Mouse (Mus musculus) stomach, embryonic 14.5 days (tissue): ENCODE results near the gene Itih2. TPM values are rescaled to one million over a fixed set of nuclear protein-coding genes. Genes with fewer than 3 reads are reported as not detected.

ENCODE experiments used
- ATAC-seq: fragments of 200-750 bp; cut with Nextera tagmentation; 2 replicates; pipeline ENCODE4 v1.8.0; 2017; ENCODE audit warnings: low read depth, moderate TSS enrichment; ENCODE audit not compliant: insufficient number of reproducible peaks, insufficient read depth, low FRiP score
- H3K27ac ChIP-seq: fragments of 300-500 bp; sonication (generic); 2 replicates; pipeline ENCODE4 v1.5.1; 2014; ENCODE audit warnings: mild to moderate bottlenecking, low read length, moderate library complexity, mixed read lengths
- H3K27me3 ChIP-seq: fragments of 300-500 bp; sonication (generic); 2 replicates; pipeline ENCODE4 v1.6.1; 2014; ENCODE audit warnings: low read length, control low read depth, mixed read lengths; ENCODE audit not compliant: control insufficient read depth, insufficient read depth
- H3K36me3 ChIP-seq: fragments of 300-500 bp; sonication (generic); 2 replicates; pipeline ENCODE4 v1.6.1; 2014; ENCODE audit warnings: mild to moderate bottlenecking, control low read depth, low read length, moderate library complexity, mixed read lengths; ENCODE audit not compliant: control insufficient read depth, insufficient read depth
- H3K4me1 ChIP-seq: fragments of 300-500 bp; sonication (generic); 2 replicates; pipeline ENCODE4 v1.6.1; 2014; ENCODE audit warnings: low read length, control low read depth, mixed read lengths; ENCODE audit not compliant: control insufficient read depth, insufficient read depth
- H3K4me2 ChIP-seq: fragments of 300-500 bp; sonication (generic); replicated peaks from 2 replicates; pipeline ENCODE4 v1.6.1; 2014; ENCODE audit warnings: low read depth, low read length, control low read depth
- H3K4me3 ChIP-seq: fragments of 300-500 bp; sonication (generic); 2 replicates; pipeline ENCODE4 v1.5.1; 2014; ENCODE audit warnings: low read depth, low read length, control low read depth
- H3K9ac ChIP-seq: fragments of 300-500 bp; sonication (generic); replicated peaks from 2 replicates; pipeline ENCODE4 v1.6.1; 2014; ENCODE audit warnings: low read depth, mild to moderate bottlenecking, control low read depth, low read length, moderate library complexity, mixed read lengths
- H3K9me3 ChIP-seq: fragments of 300-500 bp; sonication (generic); 2 replicates; pipeline ENCODE4 v1.6.1; 2016; ENCODE audit warnings: low read depth, low read length, control low read depth; ENCODE audit not compliant: control insufficient read depth
- WGBS: fragments of 180-500 bp; shearing (Covaris S2); extraction: QIAGEN DNeasy Blood & Tissue Kit; methylation state at CpG from one replicate; pipeline ENCODE4 v1.1.7; 2014; 5-methylcytosine and 5-hydroxymethylcytosine counted together
- polyA plus RNA-seq: library from polyadenylated mRNA; unstranded; fragments of >200 nt; fragmentation: Nextera tagmentation; extraction: Ambion mirVana; gene quantifications from 2 replicates; pipeline ENCODE4 v1.2.1, GENCODE M21; 2014

The Itih2 gene
- polyA plus RNA-seq, 1 experiment from 2014 or later: 7.7 TPM

- Histone ChIP-seq H3K36me3 (no peaks in the 10 kb centered on the region), H3K4me2 (no peak overlapping the region), H3K9me3 (no peaks in the 10 kb centered on the region), H3K9ac (no peak overlapping the region), H3K4me1 (peaks cover 4% of the 10 kb centered on the region; the same call in 1 of the 2 replicates), H3K27ac (no peak overlapping the region), H3K27me3 (no peaks in the 10 kb centered on the region), H3K4me3 (no peak overlapping the region)
- WGBS: 83% methylated on average over 5 of the region's 5 CpGs
- ATAC-seq: no peak
Measured at GRCm38 (mm10) chr2:10152590-10152989, 21.4 kb upstream of the Itih2 start.

- Histone ChIP-seq H3K9ac (no peak overlapping the region), H3K4me1 (no peaks in the 10 kb centered on the region), H3K36me3 (no peaks in the 10 kb centered on the region), H3K4me2 (no peak overlapping the region), H3K27ac (no peak overlapping the region), H3K27me3 (no peaks in the 10 kb centered on the region), H3K4me3 (no peak overlapping the region), H3K9me3 (no peaks in the 10 kb centered on the region)
- ATAC-seq: no peak
- 75% methylated on average over 8 of the region's 8 CpGs for WGBS
Measured at GRCm38 (mm10) chr2:10147176-10147575, 16.0 kb upstream of the Itih2 start.

- no peak for ATAC-seq
- H3K4me1 ChIP-seq: no peaks in the 10 kb centered on the region
- H3K4me3 ChIP-seq: no peak overlapping the region
- H3K9me3 ChIP-seq: no peaks in the 10 kb centered on the region
- H3K27ac ChIP-seq: peak overlapping the region; percentile 15; the same call in 1 of the 2 replicates
- H3K36me3 ChIP-seq: no peaks in the 10 kb centered on the region
- no peak overlapping the region for H3K9ac ChIP-seq
- H3K4me2 ChIP-seq: no peak overlapping the region
- WGBS: 49% methylated on average over 6 of the region's 6 CpGs
- H3K27me3 ChIP-seq: no peaks in the 10 kb centered on the region
Measured at GRCm38 (mm10) chr2:10145514-10145913, 14.3 kb upstream of the Itih2 start.

GRCm38 (mm10) chr2:10142472-10143454 lies 11.6 kb upstream of the Itih2 start:
- H3K9ac ChIP-seq: no peak overlapping the region

GRCm38 (mm10) chr2:10140456-10140855 lies 9.3 kb upstream of the Itih2 start:
- H3K9ac ChIP-seq: no peak overlapping the region
- H3K4me1 ChIP-seq: no peaks in the 10 kb centered on the region
- 74% methylated on average over 5 of the region's 5 CpGs for WGBS
- H3K27ac ChIP-seq: no peak overlapping the region
- H3K4me2 ChIP-seq: no peak overlapping the region
- no peak for ATAC-seq
- no peaks in the 10 kb centered on the region for H3K9me3 ChIP-seq
- H3K27me3 ChIP-seq: no peaks in the 10 kb centered on the region
- no peak overlapping the region for H3K4me3 ChIP-seq
- no peaks in the 10 kb centered on the region for H3K36me3 ChIP-seq

More at GRCm38 (mm10) chr2:10142472-10143454, 11.6 kb upstream of the Itih2 start:
- Histone ChIP-seq H3K27me3 (no peaks in the 10 kb centered on the region), H3K36me3 (no peaks in the 10 kb centered on the region), H3K9me3 (no peaks in the 10 kb centered on the region), H3K4me3 (no peak overlapping the region), H3K27ac (no peak overlapping the region), H3K4me1 (no peaks in the 10 kb centered on the region), H3K4me2 (no peak overlapping the region)
- WGBS: 35% methylated on average over 8 of the region's 8 CpGs
- ATAC-seq: peak; percentile 78; the same call in 1 of the 2 replicates

GRCm38 (mm10) chr2:10137320-10137719 lies 6.1 kb upstream of the Itih2 start:
- 84% methylated on average over 2 of the region's 2 CpGs for WGBS
- H3K4me1 ChIP-seq: no peaks in the 10 kb centered on the region
- no peak overlapping the region for H3K27ac ChIP-seq
- ATAC-seq: no peak
- H3K9me3 ChIP-seq: no peaks in the 10 kb centered on the region
- no peak overlapping the region for H3K4me2 ChIP-seq
- no peaks in the 10 kb centered on the region for H3K36me3 ChIP-seq
- no peak overlapping the region for H3K9ac ChIP-seq
- H3K27me3 ChIP-seq: no peaks in the 10 kb centered on the region
- no peak overlapping the region for H3K4me3 ChIP-seq

- no peak for ATAC-seq
Measured at GRCm38 (mm10) chr2:10133941-10134340, 2.7 kb upstream of the Itih2 start.

GRCm38 (mm10) chr2:10132128-10132527 lies 932 bp upstream of the Itih2 start:
- Histone ChIP-seq H3K9me3 (no peaks in the 10 kb centered on the region), H3K27me3 (no peaks in the 10 kb centered on the region)
- 91% methylated on average over 1 of the region's 1 CpGs for WGBS

More at GRCm38 (mm10) chr2:10133941-10134340, 2.7 kb upstream of the Itih2 start:
- no peak overlapping the region for H3K27ac ChIP-seq
- H3K4me3 ChIP-seq: no peak overlapping the region
- no peaks in the 10 kb centered on the region for H3K36me3 ChIP-seq
- H3K9me3 ChIP-seq: no peaks in the 10 kb centered on the region
- no peak overlapping the region for H3K9ac ChIP-seq
- no peaks in the 10 kb centered on the region for H3K27me3 ChIP-seq
- no peak overlapping the region for H3K4me2 ChIP-seq
- H3K4me1 ChIP-seq: no peaks in the 10 kb centered on the region
- WGBS: 48% methylated on average over 6 of the region's 6 CpGs

More at GRCm38 (mm10) chr2:10132128-10132527, 932 bp upstream of the Itih2 start:
- H3K9ac ChIP-seq: no peak overlapping the region
- no peaks in the 10 kb centered on the region for H3K36me3 ChIP-seq
- no peak overlapping the region for H3K27ac ChIP-seq
- no peak for ATAC-seq
- H3K4me3 ChIP-seq: no peak overlapping the region
- H3K4me2 ChIP-seq: no peak overlapping the region
- no peaks in the 10 kb centered on the region for H3K4me1 ChIP-seq
